Mouse (Mus musculus): ENCODE data around the gene Camsap1.

Gene Camsap1

GRCm38 (mm10) chr2:25879061-25879460 lies 104.0 kb downstream of the Camsap1 start:
- no peak for DNase-seq

- DNase-seq, result no peak
Measured at GRCm38 (mm10) chr2:25878516-25878915, 104.6 kb downstream of the Camsap1 start.

GRCm38 (mm10) chr2:25877736-25878268 lies 105.3 kb downstream of the Camsap1 start:
- DNase-seq, result no peak

- no peak for DNase-seq
Measured at GRCm38 (mm10) chr2:25877250-25877735, 105.8 kb downstream of the Camsap1 start.

Measured in spleen, adult 18-20 months (tissue).